Mouse (Mus musculus): ENCODE measurements around the gene Crtc3. TPM values are rescaled to one million over a fixed set of nuclear protein-coding genes. Genes with fewer than 3 reads are reported as not detected.
A peak's percentile ranks its signal among the peaks of the same experiment; 100 is the strongest.

The Crtc3 gene
- polyA plus RNA-seq, 1 experiment from 2014 or later = 16.0 TPM

GRCm38 (mm10) chr7:80647437-80647871 is 41.2 kb downstream of the Crtc3 start:
- Histone ChIP-seq H3K4me1 (peaks cover 11% of the 10 kb centered on the region; the same call in 1 of the 2 replicates), H3K36me3 (no peaks in the 10 kb centered on the region), H3K27me3 (ENCODE audit: low read depth, poor library complexity, severe bottlenecking) (no peaks in the 10 kb centered on the region), H3K9me3 (replicated peaks) (no peaks in the 10 kb centered on the region), H3K27ac (no peak overlapping the region), H3K4me3 (no peak overlapping the region)
- 88% methylated on average over 7 of the region's 7 CpGs for WGBS
- no peak for DNase-seq (ENCODE audit: low spot score)

GRCm38 (mm10) chr7:80646093-80647025 is 42.3 kb downstream of the Crtc3 start:
- no peaks in the 10 kb centered on the region for H3K36me3 ChIP-seq
- H3K9me3 ChIP-seq (replicated peaks) = no peaks in the 10 kb centered on the region
- 85% methylated on average over 10 of the region's 10 CpGs for WGBS
- no peak overlapping the region for H3K4me3 ChIP-seq
- no peaks in the 10 kb centered on the region for H3K27me3 ChIP-seq (ENCODE audit: low read depth, poor library complexity, severe bottlenecking)
- no peak for DNase-seq (ENCODE audit: low spot score)
- no peak overlapping the region for H3K27ac ChIP-seq
- peaks cover 16% of the 10 kb centered on the region for H3K4me1 ChIP-seq

GRCm38 (mm10) chr7:80642976-80643666 is 45.6 kb downstream of the Crtc3 start:
- Histone ChIP-seq H3K4me3 (no peak overlapping the region), H3K4me1 (peaks cover 17% of the 10 kb centered on the region), H3K9me3 (replicated peaks) (no peaks in the 10 kb centered on the region), H3K36me3 (no peaks in the 10 kb centered on the region), H3K27me3 (ENCODE audit: low read depth, poor library complexity, severe bottlenecking) (no peaks in the 10 kb centered on the region), H3K27ac (0 out of 2 replicates have a peak overlapping the region, but pooled peaks have one; percentile 19)
- WGBS = 85% methylated on average over 8 of the region's 8 CpGs
- no peak for DNase-seq (ENCODE audit: low spot score)

GRCm38 (mm10) chr7:80642552-80642951 is 46.1 kb downstream of the Crtc3 start:
- Histone ChIP-seq H3K36me3 (no peaks in the 10 kb centered on the region), H3K4me1 (peaks cover 17% of the 10 kb centered on the region)
- 69% methylated on average over 5 of the region's 5 CpGs for WGBS

GRCm38 (mm10) chr7:80641899-80642298 is 46.8 kb downstream of the Crtc3 start:
- Histone ChIP-seq H3K36me3 (no peaks in the 10 kb centered on the region), H3K9me3 (replicated peaks) (no peaks in the 10 kb centered on the region), H3K27me3 (ENCODE audit: low read depth, poor library complexity, severe bottlenecking) (no peaks in the 10 kb centered on the region), H3K4me3 (no peak overlapping the region), H3K4me1 (peaks cover 22% of the 10 kb centered on the region), H3K27ac (no peak overlapping the region)
- 62% methylated on average over 7 of the region's 7 CpGs for WGBS
- no peak for DNase-seq (ENCODE audit: low spot score)

More at GRCm38 (mm10) chr7:80642552-80642951, 46.1 kb downstream of the Crtc3 start:
- Histone ChIP-seq H3K27me3 (ENCODE audit: low read depth, poor library complexity, severe bottlenecking) (no peaks in the 10 kb centered on the region), H3K27ac (no peak overlapping the region), H3K4me3 (no peak overlapping the region), H3K9me3 (replicated peaks) (no peaks in the 10 kb centered on the region)
- no peak for DNase-seq (ENCODE audit: low spot score)

GRCm38 (mm10) chr7:80641497-80641896 is 47.2 kb downstream of the Crtc3 start:
- H3K4me3 ChIP-seq = no peak overlapping the region
- H3K27me3 ChIP-seq (ENCODE audit: low read depth, poor library complexity, severe bottlenecking) = no peaks in the 10 kb centered on the region
- no peak for DNase-seq (ENCODE audit: low spot score)
- H3K9me3 ChIP-seq (replicated peaks) = no peaks in the 10 kb centered on the region
- WGBS = 32% methylated on average over 4 of the region's 4 CpGs
- H3K36me3 ChIP-seq = no peaks in the 10 kb centered on the region
- H3K27ac ChIP-seq = no peak overlapping the region
- H3K4me1 ChIP-seq = peaks cover 26% of the 10 kb centered on the region

GRCm38 (mm10) chr7:80639981-80640380 is 48.7 kb downstream of the Crtc3 start:
- H3K27me3 ChIP-seq (ENCODE audit: low read depth, poor library complexity, severe bottlenecking) = no peaks in the 10 kb centered on the region
- no peak for DNase-seq (ENCODE audit: low spot score)
- H3K4me1 ChIP-seq = peaks cover 35% of the 10 kb centered on the region
- WGBS = 90% methylated on average over 3 of the region's 3 CpGs
- H3K27ac ChIP-seq = no peak overlapping the region
- no peaks in the 10 kb centered on the region for H3K9me3 ChIP-seq (replicated peaks)
- H3K4me3 ChIP-seq = no peak overlapping the region
- H3K36me3 ChIP-seq = no peaks in the 10 kb centered on the region

GRCm38 (mm10) chr7:80638460-80638859 is 50.2 kb downstream of the Crtc3 start:
- 84% methylated on average over 10 of the region's 10 CpGs for WGBS
- Histone ChIP-seq H3K4me1 (peaks cover 34% of the 10 kb centered on the region), H3K27ac (no peak overlapping the region), H3K9me3 (replicated peaks) (no peaks in the 10 kb centered on the region), H3K4me3 (no peak overlapping the region), H3K36me3 (no peaks in the 10 kb centered on the region), H3K27me3 (ENCODE audit: low read depth, poor library complexity, severe bottlenecking) (no peaks in the 10 kb centered on the region)
- DNase-seq (ENCODE audit: low spot score) = no peak

- Histone ChIP-seq H3K4me3 (no peak overlapping the region), H3K27me3 (ENCODE audit: low read depth, poor library complexity, severe bottlenecking) (no peaks in the 10 kb centered on the region), H3K9me3 (replicated peaks) (no peaks in the 10 kb centered on the region), H3K27ac (no peak overlapping the region), H3K4me1 (peaks cover 29% of the 10 kb centered on the region), H3K36me3 (no peaks in the 10 kb centered on the region)
- no peak for DNase-seq (ENCODE audit: low spot score)
- WGBS = 83% methylated on average over 9 of the region's 9 CpGs
Observed at GRCm38 (mm10) chr7:80636953-80637800, 51.5 kb downstream of the Crtc3 start.

- no peaks in the 10 kb centered on the region for H3K36me3 ChIP-seq
- no peak overlapping the region for H3K4me3 ChIP-seq
- H3K27me3 ChIP-seq (ENCODE audit: low read depth, poor library complexity, severe bottlenecking) = no peaks in the 10 kb centered on the region
- H3K9me3 ChIP-seq (replicated peaks) = no peaks in the 10 kb centered on the region
- 74% methylated on average over 17 of the region's 17 CpGs for WGBS
- peaks cover 29% of the 10 kb centered on the region for H3K4me1 ChIP-seq
- no peak overlapping the region for H3K27ac ChIP-seq
- DNase-seq (ENCODE audit: low spot score) = no peak
Observed at GRCm38 (mm10) chr7:80636288-80636952, 52.3 kb downstream of the Crtc3 start.

GRCm38 (mm10) chr7:80635866-80636265 is 52.8 kb downstream of the Crtc3 start:
- 38% methylated on average over 5 of the region's 5 CpGs for WGBS
- Histone ChIP-seq H3K4me1 (peaks cover 32% of the 10 kb centered on the region), H3K9me3 (replicated peaks) (no peaks in the 10 kb centered on the region), H3K27me3 (ENCODE audit: low read depth, poor library complexity, severe bottlenecking) (no peaks in the 10 kb centered on the region), H3K4me3 (no peak overlapping the region), H3K36me3 (no peaks in the 10 kb centered on the region), H3K27ac (no peak overlapping the region)
- no peak for DNase-seq (ENCODE audit: low spot score)

GRCm38 (mm10) chr7:80634741-80635140 is 53.9 kb downstream of the Crtc3 start:
- Histone ChIP-seq H3K4me3 (no peak overlapping the region), H3K9me3 (replicated peaks) (no peaks in the 10 kb centered on the region), H3K27ac (no peak overlapping the region), H3K27me3 (ENCODE audit: low read depth, poor library complexity, severe bottlenecking) (no peaks in the 10 kb centered on the region), H3K36me3 (no peaks in the 10 kb centered on the region), H3K4me1 (peaks cover 35% of the 10 kb centered on the region)
- DNase-seq (ENCODE audit: low spot score) = no peak
- WGBS = 90% methylated on average over 9 of the region's 9 CpGs
